Mouse (Mus musculus) mouse trophoblast stem cell (cell line): ENCODE measurements around the gene Stat3.

Experiments used
- in situ Hi-C, 2 experiments: fragments of 300-500 bp; cut with MseI, MboI; formaldehyde crosslinking; loops; 2 replicates in 1 of 2; 3 replicates in 1 of 2; pipeline ENCODE4 v1.15.1; 2025

Stat3 gene

DNA sequence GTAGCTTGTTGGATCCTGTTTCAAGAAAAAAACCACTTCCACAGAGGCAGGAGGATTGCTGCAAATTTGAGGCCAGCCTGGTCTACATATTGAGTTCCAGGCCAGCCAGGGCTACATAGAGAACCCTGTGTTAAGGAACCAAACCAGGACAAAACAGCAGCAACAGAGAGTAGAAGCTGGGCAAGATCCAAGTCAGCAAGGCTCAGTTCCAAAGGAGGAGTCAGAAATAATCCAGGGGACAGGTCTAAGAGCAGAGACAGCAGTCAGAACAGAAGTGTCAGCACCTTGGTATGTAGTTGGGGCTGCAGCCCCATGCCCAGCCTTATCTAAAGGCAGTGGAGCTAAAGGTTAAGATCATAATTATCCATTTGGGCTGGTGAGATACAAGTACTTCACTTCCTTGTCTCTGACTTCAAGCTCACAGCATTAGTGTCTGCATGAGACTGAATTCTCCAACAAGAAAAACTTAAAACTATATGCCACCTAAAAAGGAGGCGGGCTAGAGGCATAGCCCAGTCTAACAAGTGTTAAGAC, 14.9 kb downstream of the Stat3 start:
- in situ Hi-C loops, result no loop called here

DNA sequence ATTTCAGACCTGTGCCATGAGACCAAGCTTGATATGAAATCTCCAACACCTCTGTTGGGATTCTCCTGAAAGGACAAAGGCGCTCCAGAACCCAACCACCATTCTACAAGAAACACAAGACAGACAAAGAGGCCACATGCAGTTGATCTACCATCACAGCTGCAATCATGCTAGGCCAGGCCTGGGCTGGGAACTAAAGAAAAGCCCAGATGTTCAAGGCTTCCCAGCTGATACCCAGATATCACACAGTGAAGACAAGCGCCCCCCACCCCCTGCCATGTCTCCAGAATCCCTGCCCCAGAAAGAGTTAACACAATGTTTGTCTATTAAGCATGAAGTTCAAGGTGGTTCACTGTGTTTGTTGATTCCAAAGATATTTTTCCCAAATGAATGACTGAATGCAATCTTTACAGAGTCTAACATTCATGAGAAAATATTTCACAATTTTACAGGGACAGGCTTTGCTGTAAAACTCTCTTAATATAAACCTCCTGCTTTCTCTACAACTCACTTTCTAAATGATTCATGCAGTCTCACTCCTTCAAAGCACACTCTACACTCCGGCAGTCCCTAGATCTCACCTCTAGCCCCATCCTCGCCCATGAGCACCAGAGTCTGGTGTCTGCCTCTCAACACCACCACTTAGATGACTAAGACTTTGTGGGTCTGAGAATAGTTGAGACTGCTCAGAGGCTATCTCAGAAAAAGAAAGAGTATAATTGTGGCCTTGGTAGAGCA, 18.3 kb downstream of the Stat3 start:
- in situ Hi-C loops, result no loop called here

DNA sequence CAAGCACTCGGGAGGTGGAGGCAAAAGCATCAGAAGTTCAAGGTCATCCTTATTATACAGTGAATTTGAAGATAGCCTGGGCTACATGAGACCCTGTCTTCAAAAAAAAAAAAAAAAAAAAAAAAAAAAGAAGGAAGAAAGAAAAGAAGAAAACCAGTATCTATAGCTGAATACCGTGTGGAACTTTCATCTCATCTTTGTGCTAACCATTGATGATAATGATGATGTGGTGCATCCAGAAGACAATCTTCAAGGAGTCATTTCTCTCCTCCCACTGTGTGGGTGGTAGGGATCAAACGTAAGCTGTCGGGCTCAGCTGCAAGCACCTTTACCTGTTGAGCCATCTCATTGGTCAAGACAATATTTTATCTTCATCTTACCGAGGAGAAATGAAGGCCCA, 21.3 kb downstream of the Stat3 start:
- in situ Hi-C loops, result no loop called here

DNA sequence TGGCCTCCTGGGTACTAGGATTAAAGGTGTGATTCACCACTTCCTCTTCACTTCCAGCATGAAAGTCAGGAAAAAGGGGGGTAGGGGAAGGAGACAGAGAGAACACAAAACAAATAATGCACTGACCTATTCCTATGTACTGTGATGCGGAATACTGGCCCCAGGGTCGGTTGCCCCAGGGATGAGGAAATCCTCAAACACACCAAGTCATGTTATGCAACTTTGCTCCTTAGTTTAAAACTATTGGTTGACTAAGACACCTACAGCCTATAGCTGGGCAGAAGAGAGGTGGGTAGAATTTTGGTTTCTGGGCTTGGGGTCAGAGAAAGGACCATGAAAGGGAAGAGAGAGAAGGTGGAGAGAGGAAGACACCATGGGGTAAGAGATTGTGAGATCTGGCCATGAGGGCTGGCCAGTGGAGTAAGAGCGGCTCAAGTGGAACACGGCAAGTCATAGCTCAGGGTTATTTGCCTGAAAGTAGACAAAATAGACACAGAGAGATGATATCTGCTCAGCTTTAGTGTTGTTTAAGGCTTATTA, 22.8 kb downstream of the Stat3 start:
- in situ Hi-C loops, result no loop called here

DNA sequence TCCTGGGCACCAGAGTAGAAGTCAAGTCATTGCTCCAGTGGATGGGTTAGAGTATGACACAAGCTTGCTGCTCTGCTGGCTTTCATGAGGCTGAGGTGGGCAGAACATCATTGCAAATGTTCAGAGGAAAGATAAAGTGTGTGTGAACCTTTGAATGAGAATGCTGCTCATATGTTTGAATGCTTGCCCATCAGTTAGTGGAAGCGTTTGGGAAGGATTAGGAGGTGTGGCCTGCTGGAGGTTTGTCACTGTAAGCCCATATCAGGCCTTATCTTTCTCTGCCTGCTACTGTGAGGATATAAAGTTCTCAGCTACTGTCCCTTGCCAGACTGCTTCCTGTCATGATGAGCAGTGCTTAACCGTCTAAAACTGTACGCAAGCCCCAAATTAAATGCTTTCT, 24.3 kb downstream of the Stat3 start:
- in situ Hi-C loops, result no loop called here

DNA sequence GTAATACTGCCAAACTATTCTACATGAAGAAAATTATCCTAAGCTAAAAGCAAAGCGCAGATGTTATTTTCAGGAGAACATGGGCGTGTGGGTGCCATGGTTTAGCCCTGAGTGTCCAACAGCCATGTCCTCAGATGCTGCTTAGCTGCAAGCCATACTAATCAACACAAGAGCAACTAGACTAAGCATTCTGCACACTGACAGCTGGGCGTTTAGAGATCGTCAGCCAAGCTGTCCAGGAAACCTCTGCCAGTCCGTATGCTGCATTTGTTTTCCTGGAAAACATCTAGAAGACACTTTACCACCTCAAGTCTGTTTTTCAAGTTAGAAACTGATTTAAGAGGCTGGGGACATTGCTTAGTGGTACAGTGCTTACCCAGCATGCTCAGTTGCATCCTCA, 24.9 kb downstream of the Stat3 start:
- in situ Hi-C loops, result no loop called here

DNA sequence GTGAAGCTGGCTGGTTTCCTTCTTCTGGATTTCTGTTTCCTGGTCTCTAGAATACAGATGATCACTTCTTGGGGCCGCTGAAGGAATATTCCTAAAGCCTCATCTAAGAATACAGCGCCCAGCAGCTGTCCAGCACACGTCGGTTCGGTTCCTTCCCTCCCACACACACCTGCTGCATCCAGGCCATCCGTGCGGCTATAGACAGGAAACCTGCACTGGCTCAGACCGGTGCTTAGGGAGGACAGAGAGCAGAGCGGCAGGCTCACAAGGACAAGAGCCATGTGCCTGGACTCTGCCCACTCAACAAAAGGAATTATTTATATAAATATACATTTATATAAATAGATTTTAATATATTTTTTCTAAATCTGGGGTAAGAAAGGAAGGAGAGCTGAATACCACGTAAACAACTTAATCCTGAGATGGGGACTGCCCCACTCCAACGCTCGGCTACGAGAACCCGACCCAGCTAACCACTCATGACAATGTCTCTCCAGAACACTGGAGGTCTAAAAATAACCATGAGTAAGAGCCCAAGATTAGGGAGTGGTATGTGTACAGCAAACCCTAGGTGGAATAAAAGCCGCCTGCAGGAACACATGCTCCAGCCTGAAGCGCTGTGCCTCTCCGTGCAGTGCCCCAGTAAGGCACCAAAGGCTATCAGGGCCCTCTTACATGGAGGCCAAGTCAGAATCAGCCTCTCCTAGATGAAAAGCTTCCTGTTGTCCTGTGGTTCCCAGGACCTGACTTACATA, 26.8 kb downstream of the Stat3 start:
- in situ Hi-C loops, result no loop called here

DNA sequence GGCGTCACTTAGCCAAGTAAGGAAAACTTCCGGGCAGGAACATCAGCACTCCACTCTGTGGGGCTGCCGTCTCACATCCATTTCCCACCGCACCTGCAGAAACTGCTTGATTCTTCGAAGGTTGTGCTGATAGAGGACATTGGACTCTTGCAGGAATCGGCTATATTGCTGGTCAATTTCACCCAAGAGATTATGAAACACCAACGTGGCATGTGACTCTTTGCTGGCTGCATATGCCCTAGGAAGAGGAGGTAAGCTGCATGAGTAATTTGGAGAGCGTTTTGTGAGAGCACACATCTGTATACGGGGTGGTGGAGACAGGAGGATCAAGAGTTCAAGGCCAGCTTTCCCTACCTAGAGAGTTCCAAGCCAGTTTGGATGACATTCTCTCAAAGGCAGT, 30.8 kb downstream of the Stat3 start:
- in situ Hi-C loops, result no loop called here

DNA sequence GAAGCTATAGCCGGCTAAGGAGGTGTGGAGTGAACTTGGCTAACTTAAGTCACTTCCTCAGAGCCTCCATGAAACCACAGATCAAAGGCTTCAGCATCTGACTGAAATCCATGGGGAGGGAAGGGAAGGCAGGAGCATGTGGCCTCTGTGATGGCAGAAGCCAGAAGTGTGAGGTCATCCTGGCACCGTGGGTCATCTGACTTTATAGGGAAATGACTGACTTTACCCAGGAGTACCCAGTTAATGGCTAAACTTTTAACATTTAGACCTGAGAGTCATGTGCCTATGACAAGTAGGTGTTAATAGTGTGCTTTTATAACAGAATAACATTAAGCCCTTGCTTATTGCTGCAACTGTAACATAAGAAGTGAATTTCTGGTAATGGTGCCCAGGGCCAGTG, 31.2 kb downstream of the Stat3 start:
- in situ Hi-C loops, result no loop called here

DNA sequence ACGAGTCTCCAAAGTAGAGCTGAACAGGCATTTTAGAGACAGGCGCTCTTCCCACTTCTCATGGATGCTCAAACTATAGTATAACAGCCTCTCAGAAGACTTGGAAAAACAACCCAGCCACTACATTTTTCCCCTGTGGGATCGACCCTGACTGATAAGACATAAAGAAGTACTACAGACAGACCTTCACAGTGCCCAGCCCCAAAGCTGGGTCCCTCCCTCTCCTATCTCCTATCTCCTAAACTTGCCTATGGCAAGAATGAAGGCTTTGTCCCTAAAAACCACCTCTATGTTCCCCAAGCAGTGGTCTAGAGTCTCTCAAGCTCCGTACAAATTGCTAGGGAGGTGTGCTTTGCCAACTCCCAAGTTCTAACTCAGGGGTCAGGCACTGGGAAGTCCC, 32.5 kb downstream of the Stat3 start:
- in situ Hi-C loops, result no loop called here

DNA sequence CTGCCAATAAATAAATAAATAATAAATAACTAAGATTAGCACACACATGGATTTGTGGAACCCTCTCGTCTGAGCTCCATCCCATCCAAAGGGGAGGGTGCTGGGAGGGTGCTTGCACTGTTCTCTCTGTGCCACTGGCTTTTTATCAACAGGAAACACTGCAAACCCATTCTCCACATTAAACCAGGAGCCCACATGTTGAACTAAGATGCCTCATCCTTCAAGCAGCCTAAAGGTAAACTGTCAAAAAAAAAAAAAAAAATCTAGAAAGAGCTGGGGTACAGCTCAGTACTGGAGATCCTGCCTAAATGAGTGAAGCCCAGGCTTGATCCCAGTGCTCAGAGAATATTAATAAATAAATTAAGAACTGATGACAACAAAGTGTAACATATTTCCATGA, 33.4 kb downstream of the Stat3 start:
- in situ Hi-C loops, result no loop called here

DNA sequence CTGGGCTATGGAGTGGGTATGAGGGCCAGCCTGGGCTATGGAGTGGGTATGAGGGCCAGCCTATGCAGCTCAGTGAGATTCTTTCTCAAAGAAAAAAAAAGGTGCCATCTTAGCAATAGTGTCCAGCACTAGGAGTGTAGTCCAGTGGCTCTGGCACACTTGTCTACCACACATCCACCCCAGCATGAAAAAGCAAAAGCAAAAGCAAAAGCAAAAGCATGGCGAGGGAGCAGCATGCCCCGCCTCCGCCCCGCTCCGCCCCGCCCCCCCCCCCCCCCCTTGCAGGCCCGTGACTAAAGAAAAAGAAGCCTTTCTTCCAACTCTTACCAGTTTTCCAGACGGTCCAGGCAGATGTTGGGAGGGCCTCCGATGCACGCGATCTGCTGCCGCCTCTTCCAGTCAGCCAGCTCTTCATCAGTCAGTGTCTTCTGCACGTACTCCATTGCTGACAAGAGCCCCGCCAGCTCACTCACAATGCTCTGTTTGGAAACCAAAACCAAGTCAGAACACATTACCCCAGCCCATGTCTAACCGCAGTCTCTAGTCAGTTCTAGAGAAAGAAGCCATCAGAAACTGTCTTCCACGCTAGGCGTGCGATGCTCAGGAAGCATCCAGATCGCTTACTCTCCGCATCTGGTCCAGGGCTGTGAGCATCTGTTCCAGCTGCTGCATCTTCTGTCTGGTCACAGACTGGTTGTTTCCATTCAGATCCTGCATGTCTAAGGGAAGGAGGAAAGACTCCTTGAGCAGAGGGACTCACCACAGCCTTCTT, 34.6 kb downstream of the Stat3 start:
- in situ Hi-C loops, result no loop called here

DNA sequence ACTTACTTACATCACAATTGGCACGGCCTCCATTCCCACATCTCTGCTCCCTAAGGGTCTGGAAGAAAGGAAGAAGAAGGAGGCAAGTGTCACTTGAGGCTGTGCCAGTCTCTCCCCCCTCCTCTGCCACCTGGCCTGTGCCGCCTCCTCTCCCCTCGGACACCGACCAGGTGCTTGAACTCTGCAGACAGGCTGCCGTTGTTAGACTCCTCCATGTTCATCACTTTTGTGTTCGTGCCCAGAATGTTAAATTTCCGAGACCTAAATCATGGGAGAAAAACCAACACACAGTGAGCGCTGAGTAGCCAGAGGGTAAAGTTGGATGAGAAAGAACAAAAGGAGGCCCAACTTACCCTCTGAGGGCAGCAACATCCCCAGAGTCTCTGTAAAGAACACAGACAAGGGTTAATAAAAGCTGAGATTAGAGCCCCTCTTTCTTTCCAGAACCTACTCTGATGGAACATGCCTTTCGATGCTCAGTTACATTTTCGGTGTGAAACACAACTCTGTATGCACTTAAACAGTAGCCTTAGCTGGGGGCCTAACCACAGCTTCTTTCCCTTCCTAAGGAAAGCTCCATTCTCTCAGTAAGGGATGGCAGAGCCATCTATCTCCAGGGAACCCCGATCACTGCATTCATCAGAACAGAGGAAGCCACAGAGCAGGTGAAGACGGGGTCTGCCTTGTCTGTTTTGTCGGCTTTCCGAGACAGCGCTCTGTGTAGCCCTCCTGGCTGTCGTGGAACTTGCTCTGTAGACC, 40.7 kb downstream of the Stat3 start:
- in situ Hi-C loops, result no loop called here

DNA sequence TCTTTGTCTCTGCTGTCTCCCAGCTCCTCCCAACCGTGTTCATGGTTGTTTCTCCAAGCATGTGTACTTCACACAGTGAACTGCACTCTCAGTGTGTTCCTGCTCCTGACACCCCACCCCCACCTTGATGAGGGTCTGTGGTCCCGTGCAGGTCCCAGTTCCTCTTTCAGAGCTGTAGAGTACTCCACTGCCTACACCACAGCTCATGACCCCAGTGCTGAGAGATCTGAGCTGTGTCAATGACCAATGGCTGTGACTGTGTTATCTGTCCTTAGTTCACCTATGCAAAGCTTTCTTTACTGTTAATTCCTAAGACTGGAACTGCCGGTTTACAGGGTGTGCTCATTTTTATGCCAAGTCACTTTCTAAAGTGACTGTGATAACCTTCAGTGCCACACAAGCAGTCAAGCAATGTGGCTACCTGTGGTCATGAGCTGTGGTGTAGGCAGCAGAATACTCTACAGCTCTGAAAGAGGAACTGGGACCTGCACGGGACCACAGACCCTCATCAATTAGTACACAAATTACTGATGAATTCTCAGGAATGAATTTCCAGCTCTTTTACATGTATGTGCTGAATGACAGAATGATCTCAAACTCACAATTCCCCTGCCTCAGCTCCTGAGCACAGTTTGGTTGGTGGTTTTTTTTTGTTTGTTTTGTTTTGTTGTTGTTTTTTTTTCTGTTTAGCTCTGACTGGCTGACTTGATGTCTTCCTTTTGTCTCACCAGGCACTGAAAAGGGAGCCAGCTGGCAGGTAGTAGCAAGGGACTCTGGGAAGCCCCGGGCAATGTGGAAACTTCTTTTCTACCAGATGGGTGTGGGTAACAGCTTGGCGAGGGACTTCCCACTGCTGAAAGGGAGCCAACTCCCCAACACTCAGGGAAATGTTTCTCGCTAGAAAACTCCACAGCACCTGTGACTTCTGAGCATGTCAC, 41.8 kb downstream of the Stat3 start:
- in situ Hi-C loops, result no loop called here

DNA sequence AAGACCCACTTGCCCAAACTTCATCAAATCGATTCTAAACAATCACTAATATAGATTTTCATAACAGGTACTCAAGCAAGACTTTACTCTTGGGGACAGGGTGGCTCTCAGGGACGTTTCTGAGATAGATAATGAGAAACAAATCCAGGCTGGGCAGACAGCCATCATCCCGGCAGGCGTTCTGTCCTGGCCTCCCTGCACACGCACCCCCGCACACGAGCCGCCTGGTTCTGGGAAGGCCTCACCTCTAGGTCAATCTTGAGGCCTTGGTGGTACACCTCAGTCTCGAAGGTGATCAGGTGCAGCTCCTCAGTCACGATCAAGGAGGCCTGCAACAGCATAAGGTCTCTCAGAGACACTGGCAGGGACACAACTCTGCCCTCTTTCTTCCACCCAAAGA, 43.3 kb downstream of the Stat3 start:
- in situ Hi-C loops, result no loop called here

DNA sequence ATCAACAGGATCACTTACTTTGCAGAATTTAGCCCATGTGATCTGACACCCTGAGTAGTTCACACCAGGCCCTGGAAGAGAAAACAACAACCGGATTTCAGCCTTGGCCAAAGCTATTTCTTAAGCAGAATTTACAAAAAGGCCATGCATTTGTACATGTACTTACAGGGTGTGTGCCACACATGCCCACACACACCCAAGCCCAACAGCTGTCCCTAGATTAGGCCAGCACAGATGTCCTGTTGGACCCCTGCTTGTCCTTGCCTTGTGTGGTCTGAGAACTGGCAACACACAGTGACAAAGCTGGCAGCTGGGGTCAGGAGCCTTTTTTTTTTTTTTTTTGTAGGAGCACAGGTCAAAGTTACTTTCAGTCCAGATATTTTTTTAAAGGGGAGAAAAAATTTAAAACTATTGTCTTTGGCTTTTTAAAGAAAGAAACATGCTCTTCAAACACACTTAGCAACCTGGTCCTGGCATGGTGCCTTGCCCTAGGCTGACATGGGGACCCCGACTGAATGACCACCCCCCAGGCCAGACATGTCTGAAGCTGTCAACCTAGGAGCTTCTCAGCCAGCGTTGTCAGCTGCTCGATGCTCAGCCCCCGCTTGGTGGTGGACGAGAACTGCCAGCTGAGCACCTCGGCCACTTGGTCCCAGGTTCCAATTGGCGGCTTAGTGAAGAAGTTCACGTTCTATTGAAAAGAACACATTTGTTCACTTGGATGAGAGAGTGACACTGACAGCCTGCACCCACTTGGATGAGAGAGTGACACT, 45.0 kb downstream of the Stat3 start:
- in situ Hi-C loops, result loop anchor here (5.0 kb wide), 1 partner anchor 53 kb away; no protein-coding TSS in a partner anchor

DNA sequence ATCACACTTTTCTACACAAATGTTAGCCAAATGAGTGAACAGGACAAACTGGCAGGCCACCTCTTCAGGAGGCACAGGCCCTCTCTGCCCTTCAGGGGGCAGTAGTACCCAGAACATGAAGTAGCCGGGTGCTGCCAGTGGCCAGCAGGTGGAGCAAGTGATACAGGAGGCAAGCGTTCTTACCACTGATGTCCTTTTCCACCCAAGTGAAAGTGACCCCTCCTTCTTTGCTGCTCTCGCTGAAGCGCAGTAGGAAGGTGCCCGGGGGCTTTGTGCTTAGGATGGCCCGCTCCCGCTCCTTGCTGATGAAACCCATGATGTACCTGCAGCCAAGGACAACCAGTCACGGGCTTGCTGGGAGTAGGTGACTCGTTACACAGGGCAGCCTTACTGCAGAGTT, 45.9 kb downstream of the Stat3 start:
- in situ Hi-C loops, result loop anchor here (5.0 kb wide), 1 partner anchor 54 kb away; no protein-coding TSS in a partner anchor

DNA sequence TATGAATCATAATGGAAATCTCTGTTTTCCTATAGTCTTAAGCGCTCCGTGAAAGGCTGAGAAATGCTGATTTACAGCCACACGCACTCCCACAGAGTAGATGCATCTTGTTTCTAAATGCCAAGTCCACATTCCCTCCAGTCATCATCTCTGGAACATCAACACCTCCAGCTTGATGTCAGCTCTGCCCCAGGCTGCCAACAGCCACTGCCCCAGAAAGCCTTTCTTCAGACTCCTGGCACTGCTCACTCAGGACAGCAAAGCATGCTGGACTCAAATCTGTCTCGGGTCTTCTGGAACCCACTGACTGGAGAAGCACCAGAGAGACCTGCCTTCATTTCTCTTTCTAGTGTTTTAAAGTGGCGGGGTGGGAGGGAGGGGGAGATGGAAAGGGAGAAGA, 46.9 kb downstream of the Stat3 start:
- in situ Hi-C loops, result loop anchor here (5.0 kb wide), 1 partner anchor 55 kb away; no protein-coding TSS in a partner anchor
